Mouse (Mus musculus) hindbrain, embryonic 15.5 days (tissue): ENCODE measurements around the gene Clic5. TPM values are rescaled to one million over a fixed set of nuclear protein-coding genes. Genes with fewer than 3 reads are reported as not detected.

Source experiments
- ATAC-seq: fragments of 200-750 bp; cut with Nextera tagmentation; 2 replicates; pipeline ENCODE4 v1.8.0; 2017; ENCODE audit warnings: low read depth, moderate number of reproducible peaks, moderate TSS enrichment; ENCODE audit not compliant: low FRiP score
- H3K27ac ChIP-seq: fragments of 300-500 bp; sonication (generic); replicated peaks from 2 replicates; pipeline ENCODE4 v1.5.1; 2015; ENCODE audit warnings: mild to moderate bottlenecking, inconsistent platforms
- H3K27me3 ChIP-seq: fragments of 300-500 bp; sonication (generic); 2 replicates; pipeline ENCODE4 v1.6.1; 2015; ENCODE audit warnings: control low read depth, inconsistent platforms
- H3K36me3 ChIP-seq: fragments of 300-500 bp; sonication (generic); 2 replicates; pipeline ENCODE4 v1.6.1; 2015; ENCODE audit warnings: control low read depth, inconsistent platforms
- H3K4me1 ChIP-seq: fragments of 300-500 bp; sonication (generic); replicated peaks from 2 replicates; pipeline ENCODE4 v1.6.1; 2015; ENCODE audit warnings: control low read depth, inconsistent platforms
- H3K4me2 ChIP-seq: fragments of 300-500 bp; sonication (generic); 2 replicates; pipeline ENCODE4 v1.6.1; 2015; ENCODE audit warnings: moderate library complexity, mild to moderate bottlenecking, inconsistent platforms
- H3K4me3 ChIP-seq: fragments of 300-500 bp; sonication (generic); 2 replicates; pipeline ENCODE4 v1.5.1; 2015; ENCODE audit warnings: mild to moderate bottlenecking, inconsistent platforms
- H3K9ac ChIP-seq: fragments of 300-500 bp; sonication (generic); 2 replicates; pipeline ENCODE4 v1.6.1; 2015; ENCODE audit warnings: inconsistent platforms
- H3K9me3 ChIP-seq: fragments of 300-500 bp; sonication (generic); 2 replicates; pipeline ENCODE4 v1.6.1; 2016; ENCODE audit warnings: control low read depth, inconsistent platforms
- WGBS: fragments of 180-500 bp; shearing (Covaris S2); methylation state at CpG from one replicate; pipeline ENCODE4 v1.1.7; 2015; 5-methylcytosine and 5-hydroxymethylcytosine counted together
- polyA plus RNA-seq: library from polyadenylated mRNA; unstranded; fragments of >200 nt; fragmentation: Nextera tagmentation; extraction: Ambion mirVana; gene quantifications from 2 replicates; pipeline ENCODE4 v1.2.1, GENCODE M21; 2015

The Clic5 gene
- polyA plus RNA-seq, 1 experiment from 2014 or later = 0.18 TPM

- Histone ChIP-seq H3K4me2 (no peak overlapping the region), H3K27me3 (no peaks in the 10 kb centered on the region), H3K4me3 (no peak overlapping the region), H3K27ac (no peak overlapping the region), H3K9ac (no peak overlapping the region), H3K36me3 (no peaks in the 10 kb centered on the region), H3K4me1 (no peaks in the 10 kb centered on the region), H3K9me3 (no peaks in the 10 kb centered on the region)
- 93% methylated on average over 5 of the region's 5 CpGs for WGBS
- ATAC-seq = no peak
Observed at GRCm38 (mm10) chr17:44202952-44203351, 14.6 kb downstream of the Clic5 start.

- 100% methylated on average over 1 of the region's 1 CpGs for WGBS
- no peaks in the 10 kb centered on the region for H3K4me1 ChIP-seq
- no peak overlapping the region for H3K4me3 ChIP-seq
- ATAC-seq = no peak
- no peaks in the 10 kb centered on the region for H3K36me3 ChIP-seq
- H3K27me3 ChIP-seq = no peaks in the 10 kb centered on the region
- no peak overlapping the region for H3K9ac ChIP-seq
- H3K4me2 ChIP-seq = no peak overlapping the region
- no peak overlapping the region for H3K27ac ChIP-seq
- H3K9me3 ChIP-seq = no peaks in the 10 kb centered on the region
Observed at GRCm38 (mm10) chr17:44204787-44205186, 16.4 kb downstream of the Clic5 start.

GRCm38 (mm10) chr17:44205562-44205961 is 17.2 kb downstream of the Clic5 start:
- Histone ChIP-seq H3K4me2 (no peak overlapping the region), H3K9ac (no peak overlapping the region), H3K36me3 (no peaks in the 10 kb centered on the region), H3K4me3 (no peak overlapping the region), H3K27me3 (no peaks in the 10 kb centered on the region), H3K27ac (no peak overlapping the region), H3K9me3 (no peaks in the 10 kb centered on the region), H3K4me1 (no peaks in the 10 kb centered on the region)
- WGBS = 84% methylated on average over 3 of the region's 3 CpGs
- ATAC-seq = no peak

- Histone ChIP-seq H3K4me2 (no peak overlapping the region), H3K27me3 (no peaks in the 10 kb centered on the region), H3K36me3 (no peaks in the 10 kb centered on the region), H3K9ac (no peak overlapping the region), H3K27ac (no peak overlapping the region), H3K4me1 (no peaks in the 10 kb centered on the region), H3K4me3 (no peak overlapping the region), H3K9me3 (no peaks in the 10 kb centered on the region)
- no peak for ATAC-seq
- 77% methylated on average over 4 of the region's 4 CpGs for WGBS
Observed at GRCm38 (mm10) chr17:44208900-44209299, 20.5 kb downstream of the Clic5 start.

GRCm38 (mm10) chr17:44212960-44213619 is 24.7 kb downstream of the Clic5 start:
- no peaks in the 10 kb centered on the region for H3K4me1 ChIP-seq
- ATAC-seq = no peak

GRCm38 (mm10) chr17:44215196-44215799 is 26.9 kb downstream of the Clic5 start:
- Histone ChIP-seq H3K27ac (no peak overlapping the region), H3K36me3 (no peaks in the 10 kb centered on the region), H3K27me3 (no peaks in the 10 kb centered on the region), H3K4me2 (no peak overlapping the region), H3K9ac (no peak overlapping the region), H3K4me3 (no peak overlapping the region), H3K9me3 (no peaks in the 10 kb centered on the region), H3K4me1 (no peaks in the 10 kb centered on the region)
- WGBS = 89% methylated on average over 9 of the region's 9 CpGs
- no peak for ATAC-seq

More at GRCm38 (mm10) chr17:44212960-44213619, 24.7 kb downstream of the Clic5 start:
- 89% methylated on average over 5 of the region's 5 CpGs for WGBS
- Histone ChIP-seq H3K36me3 (no peaks in the 10 kb centered on the region), H3K9me3 (no peaks in the 10 kb centered on the region), H3K9ac (no peak overlapping the region), H3K27ac (no peak overlapping the region), H3K4me2 (no peak overlapping the region), H3K27me3 (no peaks in the 10 kb centered on the region), H3K4me3 (no peak overlapping the region)

GRCm38 (mm10) chr17:44217185-44217584 is 28.8 kb downstream of the Clic5 start:
- no peak overlapping the region for H3K9ac ChIP-seq
- H3K27ac ChIP-seq = no peak overlapping the region
- H3K4me2 ChIP-seq = no peak overlapping the region
- no peak for ATAC-seq
- no peaks in the 10 kb centered on the region for H3K9me3 ChIP-seq
- no peak overlapping the region for H3K4me3 ChIP-seq
- WGBS = 93% methylated on average over 2 of the region's 2 CpGs
- H3K27me3 ChIP-seq = no peaks in the 10 kb centered on the region
- H3K36me3 ChIP-seq = no peaks in the 10 kb centered on the region
- no peaks in the 10 kb centered on the region for H3K4me1 ChIP-seq

GRCm38 (mm10) chr17:44219943-44220342 is 31.6 kb downstream of the Clic5 start:
- no peaks in the 10 kb centered on the region for H3K4me1 ChIP-seq
- H3K27me3 ChIP-seq = no peaks in the 10 kb centered on the region
- no peaks in the 10 kb centered on the region for H3K36me3 ChIP-seq
- H3K27ac ChIP-seq = no peak overlapping the region
- no peak overlapping the region for H3K4me3 ChIP-seq
- H3K4me2 ChIP-seq = no peak overlapping the region
- no peaks in the 10 kb centered on the region for H3K9me3 ChIP-seq
- H3K9ac ChIP-seq = no peak overlapping the region
- no peak for ATAC-seq
- 89% methylated on average over 2 of the region's 2 CpGs for WGBS

GRCm38 (mm10) chr17:44228428-44228827 is 40.0 kb downstream of the Clic5 start:
- Histone ChIP-seq H3K9me3 (no peaks in the 10 kb centered on the region), H3K27me3 (no peaks in the 10 kb centered on the region), H3K27ac (no peak overlapping the region), H3K4me2 (no peak overlapping the region), H3K4me1 (no peaks in the 10 kb centered on the region), H3K9ac (no peak overlapping the region), H3K4me3 (no peak overlapping the region), H3K36me3 (no peaks in the 10 kb centered on the region)
- 82% methylated on average over 5 of the region's 5 CpGs for WGBS
- no peak for ATAC-seq

GRCm38 (mm10) chr17:44230083-44230482 is 41.7 kb downstream of the Clic5 start:
- no peak overlapping the region for H3K27ac ChIP-seq
- H3K4me2 ChIP-seq = no peak overlapping the region
- no peaks in the 10 kb centered on the region for H3K27me3 ChIP-seq
- H3K4me1 ChIP-seq = no peaks in the 10 kb centered on the region
- H3K9me3 ChIP-seq = no peaks in the 10 kb centered on the region
- H3K9ac ChIP-seq = no peak overlapping the region
- H3K4me3 ChIP-seq = no peak overlapping the region
- 84% methylated on average over 10 of the region's 10 CpGs for WGBS
- ATAC-seq = no peak
- H3K36me3 ChIP-seq = no peaks in the 10 kb centered on the region

GRCm38 (mm10) chr17:44239030-44239721 is 50.8 kb downstream of the Clic5 start:
- H3K27me3 ChIP-seq = no peaks in the 10 kb centered on the region
- H3K36me3 ChIP-seq = no peaks in the 10 kb centered on the region
- H3K4me3 ChIP-seq = no peak overlapping the region
- WGBS = 17% methylated on average over 10 of the region's 10 CpGs
- H3K4me2 ChIP-seq = peak overlapping the region; percentile 38
- H3K4me1 ChIP-seq = 0 out of 2 replicates have a peak, but pooled peaks cover 3% of the 10 kb centered on the region
- no peak for ATAC-seq
- no peak overlapping the region for H3K27ac ChIP-seq
- no peaks in the 10 kb centered on the region for H3K9me3 ChIP-seq
- no peak overlapping the region for H3K9ac ChIP-seq

- no peak overlapping the region for H3K4me3 ChIP-seq
- 98% methylated on average over 2 of the region's 2 CpGs for WGBS
Observed at GRCm38 (mm10) chr17:44240742-44241141, 52.4 kb downstream of the Clic5 start.

More at GRCm38 (mm10) chr17:44240742-44241141, 52.4 kb downstream of the Clic5 start:
- H3K9me3 ChIP-seq = no peaks in the 10 kb centered on the region
- H3K36me3 ChIP-seq = no peaks in the 10 kb centered on the region
- H3K27ac ChIP-seq = no peak overlapping the region
- no peak overlapping the region for H3K4me2 ChIP-seq
- no peak for ATAC-seq
- no peaks in the 10 kb centered on the region for H3K27me3 ChIP-seq
- H3K4me1 ChIP-seq = 0 out of 2 replicates have a peak, but pooled peaks cover 3% of the 10 kb centered on the region
- H3K9ac ChIP-seq = no peak overlapping the region
